Mouse (Mus musculus): Measurements from ENCODE around the gene Gper1. TPM values are rescaled to one million over a fixed set of nuclear protein-coding genes. Genes with fewer than 3 reads are reported as not detected.

Gene Gper1
- polyA plus RNA-seq, 1 experiment from 2014 or later: 7.9 TPM

- no peak for ATAC-seq (ENCODE audit: low FRiP score)
- Histone ChIP-seq H3K9ac (no peak overlapping the region), H3K4me2 (no peak overlapping the region), H3K4me3 (no peak overlapping the region), H3K9me3 (no peaks in the 10 kb centered on the region), H3K4me1 (replicated peaks) (peaks cover 8% of the 10 kb centered on the region), H3K36me3 (peaks cover 4% of the 10 kb centered on the region; the same call in 1 of the 2 replicates), H3K27me3 (0 out of 2 replicates have a peak, but pooled peaks cover 10% of the 10 kb centered on the region), H3K27ac (no peak overlapping the region)
- 86% methylated on average over 4 of the region's 4 CpGs for WGBS
Measured at GRCm38 (mm10) chr5:139464874-139465273, 41.9 kb downstream of the Gper1 start.

GRCm38 (mm10) chr5:139466373-139466772 lies 43.4 kb downstream of the Gper1 start:
- no peak for ATAC-seq (ENCODE audit: low FRiP score)
- Histone ChIP-seq H3K4me3 (no peak overlapping the region), H3K27ac (no peak overlapping the region), H3K27me3 (0 out of 2 replicates have a peak, but pooled peaks cover 10% of the 10 kb centered on the region), H3K4me2 (no peak overlapping the region), H3K9ac (no peak overlapping the region), H3K9me3 (no peaks in the 10 kb centered on the region), H3K36me3 (peaks cover 12% of the 10 kb centered on the region), H3K4me1 (replicated peaks) (no peaks in the 10 kb centered on the region)
- WGBS: 89% methylated on average over 2 of the region's 2 CpGs

- H3K9ac ChIP-seq: no peak overlapping the region
- ATAC-seq (ENCODE audit: low FRiP score): no peak
- no peak overlapping the region for H3K27ac ChIP-seq
- WGBS: 76% methylated on average over 4 of the region's 4 CpGs
- no peaks in the 10 kb centered on the region for H3K4me1 ChIP-seq (replicated peaks)
- no peaks in the 10 kb centered on the region for H3K9me3 ChIP-seq
- H3K4me3 ChIP-seq: no peak overlapping the region
- no peak overlapping the region for H3K4me2 ChIP-seq
- 0 out of 2 replicates have a peak, but pooled peaks cover 9% of the 10 kb centered on the region for H3K27me3 ChIP-seq
- H3K36me3 ChIP-seq: peaks cover 16% of the 10 kb centered on the region
Measured at GRCm38 (mm10) chr5:139466801-139467200, 43.9 kb downstream of the Gper1 start.

- H3K27ac ChIP-seq: no peak overlapping the region
- H3K9ac ChIP-seq: no peak overlapping the region; the same call in 1 of the 2 replicates
- 47% methylated on average over 5 of the region's 5 CpGs for WGBS
- H3K4me3 ChIP-seq: no peak overlapping the region
- no peaks in the 10 kb centered on the region for H3K4me1 ChIP-seq (replicated peaks)
- H3K4me2 ChIP-seq: no peak overlapping the region
- H3K9me3 ChIP-seq: no peaks in the 10 kb centered on the region
- peaks cover 28% of the 10 kb centered on the region for H3K36me3 ChIP-seq
- H3K27me3 ChIP-seq: no peaks in the 10 kb centered on the region
- no peak for ATAC-seq (ENCODE audit: low FRiP score)
Measured at GRCm38 (mm10) chr5:139467998-139468397, 45.0 kb downstream of the Gper1 start.

- H3K36me3 ChIP-seq: peaks cover 89% of the 10 kb centered on the region
- H3K9ac ChIP-seq: no peak overlapping the region
- no peak overlapping the region for H3K4me3 ChIP-seq
- no peak overlapping the region for H3K27ac ChIP-seq
- H3K4me1 ChIP-seq (replicated peaks): no peaks in the 10 kb centered on the region
- H3K9me3 ChIP-seq: no peaks in the 10 kb centered on the region
- WGBS: 64% methylated on average over 9 of the region's 9 CpGs
- ATAC-seq (ENCODE audit: low FRiP score): no peak
- H3K4me2 ChIP-seq: no peak overlapping the region
- no peaks in the 10 kb centered on the region for H3K27me3 ChIP-seq
Measured at GRCm38 (mm10) chr5:139474741-139475140, 51.8 kb downstream of the Gper1 start.

Other genes starting within 250 kb of the Gper1 start
- gene Sun1, start 222.5 kb upstream of the Gper1 start, polyA plus RNA-seq (2015; fragmentation: Nextera tagmentation; extraction: Ambion mirVana): 43.6 and 44.7 TPM in 2 replicates
- gene Get4, start 170.8 kb upstream of the Gper1 start, polyA plus RNA-seq (2015; fragmentation: Nextera tagmentation; extraction: Ambion mirVana): 113 TPM in 2 replicates
- gene Adap1, start 97.5 kb upstream of the Gper1 start, polyA plus RNA-seq (2015; fragmentation: Nextera tagmentation; extraction: Ambion mirVana): 24.9 and 26.5 TPM in 2 replicates
- gene Cox19, start 71.7 kb upstream of the Gper1 start, polyA plus RNA-seq (2015; fragmentation: Nextera tagmentation; extraction: Ambion mirVana): 116 and 124 TPM in 2 replicates
- not detected in 2 replicates for gene Cyp2w1, start 70.5 kb upstream of the Gper1 start, polyA plus RNA-seq (2015; fragmentation: Nextera tagmentation; extraction: Ambion mirVana)
- 1.6 and 2.4 TPM in 2 replicates for gene Gpr146, start 45.5 kb upstream of the Gper1 start, polyA plus RNA-seq (2015; fragmentation: Nextera tagmentation; extraction: Ambion mirVana)
- 0.13 and 0.22 TPM in 2 replicates for gene C130050O18Rik, start 17.9 kb upstream of the Gper1 start, polyA plus RNA-seq (2015; fragmentation: Nextera tagmentation; extraction: Ambion mirVana)
- 16.2 and 16.9 TPM in 2 replicates for gene 3110082I17Rik, start 37.4 kb downstream of the Gper1 start, polyA plus RNA-seq (2015; fragmentation: Nextera tagmentation; extraction: Ambion mirVana)
- gene Zfand2a, start 61.4 kb downstream of the Gper1 start, polyA plus RNA-seq (2015; fragmentation: Nextera tagmentation; extraction: Ambion mirVana): 13.1 and 13.3 TPM in 2 replicates
- 48.8 and 60.7 TPM in 2 replicates for gene Uncx, start 120.3 kb downstream of the Gper1 start, polyA plus RNA-seq (2015; fragmentation: Nextera tagmentation; extraction: Ambion mirVana)

Data from hindbrain, embryonic 13.5 days (tissue).